Mouse (Mus musculus) brain, embryonic 14.5 days (tissue): ENCODE results near the gene Trim46. TPM values are rescaled to one million over a fixed set of nuclear protein-coding genes. Genes with fewer than 3 reads are reported as not detected.

Experiments used
- DNase-seq: peaks from one replicate; pipeline ENCODE4 v3.0.0-alpha.2; 2011; ENCODE audit warnings: low read depth
- CTCF ChIP-seq: fragments of 200-500 bp; IDR thresholded peaks from 2 replicates; pipeline ENCODE4 v1.5.1; 2012; ENCODE audit warnings: inconsistent platforms, mild to moderate bottlenecking, moderate library complexity, borderline replicate concordance; ENCODE audit not compliant: insufficient read depth, insufficient read length; ENCODE audit errors: extremely low read depth
- POLR2A ChIP-seq: fragments of 200-500 bp; IDR thresholded peaks from 2 replicates; pipeline ENCODE4 v1.6.1; 2012; ENCODE audit warnings: mild to moderate bottlenecking, inconsistent platforms, borderline replicate concordance; ENCODE audit not compliant: poor library complexity, insufficient read depth, insufficient read length, severe bottlenecking; ENCODE audit errors: extremely low read depth
- polyA plus RNA-seq: library from polyadenylated mRNA; depleted of rRNA; stranded (reverse); fragments of >200 nt; gene quantifications from 2 replicates; pipeline ENCODE4 v1.2.3, GENCODE M21; 2012

Gene Trim46
- polyA plus RNA-seq, 1 experiment: 144 TPM

DNA sequence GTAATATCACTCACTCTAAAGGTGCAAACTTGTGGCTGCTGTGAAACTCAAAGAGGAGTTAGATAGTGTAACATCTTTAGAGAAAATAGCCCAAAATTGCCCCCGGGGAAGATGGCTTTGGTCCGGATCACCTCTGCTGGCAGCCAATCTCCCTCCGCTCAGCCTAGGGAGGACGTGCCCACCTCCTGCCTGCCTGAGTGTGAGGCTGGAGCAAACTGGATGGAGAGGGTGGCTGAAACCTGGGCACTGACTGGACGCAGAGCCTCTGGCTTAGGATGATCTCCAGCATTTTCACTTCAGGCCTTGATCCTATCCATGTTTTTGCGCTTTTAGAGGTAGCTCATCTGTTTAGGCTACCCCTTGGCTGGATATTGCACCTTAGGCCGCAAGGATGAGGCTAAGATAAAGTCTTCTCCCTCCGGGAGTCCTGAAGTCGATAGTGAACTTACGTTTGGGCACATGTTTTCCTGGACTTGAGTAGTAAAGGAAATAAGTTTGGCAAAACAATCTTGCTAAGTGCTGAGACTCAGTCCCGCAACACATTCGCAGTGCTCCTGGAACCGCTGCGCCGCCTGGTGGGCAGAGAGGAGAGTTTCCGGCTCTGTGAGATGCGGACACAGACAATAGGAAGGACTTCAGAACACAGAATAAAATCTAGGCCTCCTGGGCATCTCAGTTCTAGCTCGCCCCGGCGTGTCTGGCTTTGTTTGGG is 35.6 kb upstream of the Trim46 start:
- DNase-seq: peak; percentile 90
- TF ChIP-seq CTCF (peak; percentile 95), POLR2A (no peak)

GRCm38 (mm10) chr3:89280606-89281511 is 34.8 kb upstream of the Trim46 start, which contains the start of gene Efna1:
TSS of gene Efna1 (minus strand) at chr3:89281142.
- TF ChIP-seq CTCF (no peak), POLR2A (no peak)
- peak; percentile 71 for DNase-seq

DNA sequence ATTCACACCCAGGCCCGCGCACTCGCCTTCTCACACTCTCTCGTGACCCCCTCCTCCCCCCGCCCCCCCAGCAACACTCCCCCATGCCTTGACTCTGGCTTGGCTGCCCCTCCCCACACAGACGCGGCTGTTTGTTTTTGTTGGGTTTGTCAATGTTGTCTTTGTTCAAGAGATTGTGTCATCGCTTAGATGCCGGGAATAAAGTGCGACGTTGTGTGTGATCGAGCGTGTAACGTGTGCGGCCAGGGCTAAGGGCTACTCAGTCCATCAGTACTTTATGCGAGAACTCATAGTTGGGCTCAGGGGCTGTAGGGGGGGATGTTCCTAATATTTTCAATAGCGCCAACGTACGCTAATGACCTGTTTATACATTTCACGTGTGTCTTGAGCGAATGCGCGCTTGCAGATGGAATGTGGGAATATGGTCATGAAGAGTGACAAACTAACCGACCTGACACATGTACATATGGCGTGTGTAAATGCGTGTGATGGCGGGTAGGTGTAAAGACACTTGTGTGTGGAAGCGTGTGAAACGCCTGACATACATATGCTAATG is 34.0 kb upstream of the Trim46 start:
- TF ChIP-seq POLR2A (no peak), CTCF (no peak)
- DNase-seq: peak; percentile 52

DNA sequence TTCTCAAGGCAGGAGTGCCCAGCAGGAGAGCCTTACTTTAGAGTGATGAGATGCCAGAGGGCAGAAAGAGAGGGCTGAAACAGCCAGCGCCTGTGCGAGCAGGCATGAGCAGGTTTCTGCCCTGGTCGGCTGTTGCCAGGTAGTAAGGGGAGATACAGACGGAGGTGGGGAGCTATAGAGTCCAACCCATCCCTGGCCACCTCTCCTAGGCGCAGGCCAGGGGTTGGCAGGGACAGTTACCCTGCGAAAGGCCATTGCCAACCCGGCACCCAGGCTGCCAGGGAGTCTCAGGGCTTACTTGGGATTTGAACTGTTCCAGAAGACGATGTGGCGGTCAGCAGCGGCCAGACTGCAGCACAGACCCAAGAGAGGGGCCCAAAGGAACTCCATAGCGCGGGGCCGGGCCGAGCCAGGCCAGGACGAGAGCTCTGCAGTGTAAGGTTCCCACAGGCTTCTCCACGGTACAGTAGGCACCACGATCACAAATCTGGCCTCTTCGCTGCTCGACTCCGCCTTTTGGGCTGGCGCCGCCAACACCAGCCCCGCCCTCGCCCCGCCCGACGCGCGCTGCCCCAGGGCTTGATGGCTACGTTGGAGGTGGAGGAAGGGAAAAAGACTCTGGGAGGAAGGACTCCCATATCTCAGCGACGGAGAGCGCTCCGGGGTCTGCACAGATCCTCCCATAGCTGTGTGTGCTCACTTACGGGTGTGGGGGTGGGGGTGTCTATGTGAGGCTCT is 33.2 kb upstream of the Trim46 start:
- DNase-seq: peak; percentile 88
- TF ChIP-seq CTCF: no peak
- TF ChIP-seq POLR2A: peak; percentile 43; the same call in 1 of the 2 replicates

DNA sequence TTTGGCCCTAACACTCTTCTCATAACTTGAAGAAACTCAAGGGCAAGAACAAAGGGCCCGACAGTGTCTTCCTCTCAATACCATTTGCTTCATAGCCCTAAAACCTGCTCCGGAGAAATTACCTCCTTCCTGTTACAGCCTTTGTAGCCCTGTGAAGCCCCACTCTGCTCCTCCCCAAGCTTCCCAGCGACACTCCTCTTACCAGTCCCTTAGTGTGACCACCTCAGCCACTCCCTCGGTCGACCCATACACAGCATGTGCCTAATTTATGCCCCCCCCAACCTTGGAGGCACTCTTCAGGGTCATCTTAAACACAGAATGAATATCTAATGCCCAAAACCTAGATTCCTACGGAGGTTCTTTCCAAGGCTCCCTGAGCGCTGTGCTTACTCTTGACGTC is 32.5 kb upstream of the Trim46 start:
- TF ChIP-seq POLR2A (no peak), CTCF (no peak)
- no peak for DNase-seq

- no peak for DNase-seq
- TF ChIP-seq POLR2A: no peak
- TF ChIP-seq CTCF: no peak
These were observed 32.0 kb upstream of the Trim46 start for GRCm38 (mm10) chr3:89278107-89278506.

DNA sequence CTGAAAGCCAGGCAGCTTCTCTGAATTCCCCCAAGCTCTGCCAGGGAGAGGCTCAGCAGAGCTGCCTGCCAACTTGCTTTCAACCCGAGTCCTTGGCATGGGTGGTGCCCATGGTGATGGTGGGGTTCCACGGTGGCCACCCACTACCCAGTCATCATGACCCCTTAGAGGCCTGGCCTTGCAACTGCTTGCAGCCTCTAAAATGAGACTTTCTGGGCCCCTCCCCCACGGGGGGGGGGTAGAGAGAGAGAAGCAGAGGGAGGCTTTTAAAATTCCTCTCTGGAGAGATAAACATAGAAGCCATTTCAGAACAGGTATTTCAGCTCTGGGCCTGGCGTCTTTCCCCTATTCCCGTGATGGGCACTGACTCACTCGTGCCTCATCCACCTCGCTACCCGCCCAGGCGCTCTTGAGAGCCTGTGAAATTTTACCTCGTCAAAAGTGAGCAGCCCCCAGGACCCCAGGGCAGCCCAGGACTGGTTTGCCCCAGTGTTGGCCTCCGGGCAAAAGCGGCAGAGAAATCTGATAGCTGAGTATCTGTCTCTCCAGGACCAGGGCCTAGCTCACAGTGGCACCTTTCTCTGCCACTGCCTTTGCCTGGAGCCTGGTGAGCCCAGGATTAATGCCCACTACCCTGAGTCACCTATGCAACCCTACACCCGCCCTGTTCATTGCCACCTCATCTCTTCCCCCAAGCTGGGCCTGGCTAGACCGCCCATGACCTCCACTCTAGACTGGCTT is 31.3 kb upstream of the Trim46 start:
- TF ChIP-seq POLR2A (no peak), CTCF (no peak)
- DNase-seq: no peak

DNA sequence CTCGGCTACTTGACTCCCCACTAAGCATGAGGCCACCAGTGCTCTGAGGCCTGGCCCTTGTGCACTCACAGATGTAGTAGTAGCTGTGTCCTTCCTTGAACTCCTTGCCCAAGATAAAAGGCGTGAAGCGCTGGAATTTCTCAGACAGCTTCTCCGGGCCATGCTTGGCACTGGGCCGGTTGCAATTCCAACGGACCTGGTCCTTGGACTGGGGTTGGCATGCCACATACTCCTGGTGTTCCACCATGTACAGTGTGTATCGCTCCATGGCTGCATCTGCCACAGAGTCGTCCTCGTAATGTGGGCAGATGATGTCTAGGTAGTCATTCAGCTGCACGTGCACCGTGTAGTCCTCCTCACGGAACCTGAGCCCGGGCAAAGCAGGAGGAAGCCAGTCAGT is 30.0 kb upstream of the Trim46 start:
- TF ChIP-seq CTCF: no peak
- no peak for TF ChIP-seq POLR2A
- DNase-seq: no peak

- DNase-seq: peak; percentile 24
- TF ChIP-seq POLR2A (no peak), CTCF (no peak)
These were observed 25.7 kb upstream of the Trim46 start for GRCm38 (mm10) chr3:89271760-89272159.

DNA sequence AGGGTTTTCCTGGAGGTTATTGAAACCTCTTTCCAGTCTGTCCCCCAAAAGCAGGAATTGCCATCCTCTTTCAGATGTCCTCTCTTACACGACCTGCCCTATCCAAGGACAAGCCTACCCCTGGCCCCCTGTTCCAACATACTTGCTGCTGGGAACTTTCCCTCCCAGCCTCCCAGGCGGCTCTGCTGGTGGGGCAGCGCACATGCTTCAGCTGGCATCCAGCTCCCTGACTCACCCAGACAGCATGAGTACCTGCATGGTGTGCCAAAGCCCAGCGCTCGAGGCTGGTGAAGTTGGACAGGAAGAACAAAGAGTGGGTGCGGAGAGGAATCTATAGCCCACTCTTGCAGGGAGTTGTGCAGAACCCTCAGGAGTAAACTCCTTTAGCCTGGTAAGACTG is 24.8 kb upstream of the Trim46 start:
- peak; percentile 67 for DNase-seq
- TF ChIP-seq POLR2A (no peak), CTCF (no peak)

DNA sequence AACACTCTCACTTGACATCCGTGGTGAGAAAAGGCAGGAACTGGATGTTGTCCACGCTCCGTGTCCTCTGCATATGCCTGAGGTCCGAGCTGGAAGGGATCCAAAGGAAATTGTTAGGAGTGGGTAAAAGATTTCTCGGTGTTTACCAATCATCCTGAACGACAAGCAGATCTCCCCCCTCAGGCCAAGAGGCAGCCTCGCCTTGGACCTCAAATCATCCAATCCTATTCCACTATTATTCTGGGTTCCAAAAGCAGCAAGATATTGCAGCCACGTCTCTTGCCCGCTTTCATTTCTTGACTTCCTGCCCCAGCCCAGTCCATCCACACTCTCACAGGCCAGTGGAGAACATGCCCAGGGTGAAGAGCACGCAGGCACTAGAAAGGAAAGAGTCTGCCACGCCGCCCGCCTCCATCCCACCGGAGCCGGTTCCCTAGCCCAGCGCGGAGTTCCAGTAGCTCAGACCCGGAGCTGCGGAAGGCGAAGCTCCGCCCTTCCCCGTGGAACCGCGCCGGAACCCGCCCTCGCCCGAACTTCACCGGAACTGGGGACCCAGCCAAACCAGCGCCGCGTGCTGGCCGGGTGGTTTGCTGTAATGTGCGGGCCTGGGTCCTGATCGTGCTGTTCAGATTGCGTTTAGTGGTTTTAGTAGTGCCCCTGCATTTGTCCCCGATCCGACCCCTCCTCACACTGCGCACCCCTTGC is 24.1 kb upstream of the Trim46 start, which contains the start of gene Slc50a1:
Gene Slc50a1, minus strand, starts transcription at position 520 of the 705 bp plus-strand sequence.
- DNase-seq: peak; percentile 88
- TF ChIP-seq CTCF (peak; percentile 35; the same call in 1 of the 2 replicates), POLR2A (peak; percentile 49; the same call in 1 of the 2 replicates)
